Mouse (Mus musculus) hindbrain, embryonic 14.5 days (tissue): ENCODE data around the gene Fasn. TPM values are rescaled to one million over a fixed set of nuclear protein-coding genes. Genes with fewer than 3 reads are reported as not detected.

ENCODE experiments used
- ATAC-seq: fragments of 200-750 bp; cut with Nextera tagmentation; 2 replicates; pipeline ENCODE4 v1.8.0; 2017; ENCODE audit warnings: moderate number of reproducible peaks, mild to moderate bottlenecking, moderate TSS enrichment, moderate library complexity; ENCODE audit not compliant: low FRiP score
- DNase-seq: peaks from one replicate; pipeline ENCODE4 v3.0.0-alpha.2; 2015; ENCODE audit warnings: low spot score
- H3K27ac ChIP-seq: fragments of 300-500 bp; sonication (generic); 2 replicates; pipeline ENCODE4 v1.5.1; 2014; ENCODE audit warnings: mild to moderate bottlenecking, moderate library complexity
- H3K27me3 ChIP-seq: fragments of 300-500 bp; sonication (generic); 2 replicates; pipeline ENCODE4 v1.6.1; 2014; ENCODE audit warnings: mild to moderate bottlenecking, low read length, mixed read lengths; ENCODE audit not compliant: control insufficient read depth, insufficient read depth
- H3K36me3 ChIP-seq: fragments of 300-500 bp; sonication (generic); replicated peaks from 2 replicates; pipeline ENCODE4 v1.6.1; 2014; ENCODE audit not compliant: control insufficient read depth, insufficient read depth
- H3K4me1 ChIP-seq: fragments of 300-500 bp; sonication (generic); replicated peaks from 2 replicates; pipeline ENCODE4 v1.6.1; 2014; ENCODE audit warnings: antibody characterized with exemption, low read length, mixed read lengths; ENCODE audit not compliant: control insufficient read depth, insufficient read depth
- H3K4me2 ChIP-seq: fragments of 300-500 bp; sonication (generic); replicated peaks from 2 replicates; pipeline ENCODE4 v1.6.1; 2014; ENCODE audit warnings: mild to moderate bottlenecking, moderate library complexity
- H3K4me3 ChIP-seq: fragments of 300-500 bp; sonication (generic); replicated peaks from 2 replicates; pipeline ENCODE4 v1.5.1; 2014; ENCODE audit warnings: mild to moderate bottlenecking, low read length
- H3K9ac ChIP-seq: fragments of 300-500 bp; sonication (generic); 2 replicates; pipeline ENCODE4 v1.6.1; 2014
- H3K9me3 ChIP-seq: fragments of 300-500 bp; sonication (generic); 2 replicates; pipeline ENCODE4 v1.6.1; 2016; ENCODE audit warnings: low read length; ENCODE audit not compliant: control insufficient read depth
- WGBS: fragments of 180-500 bp; shearing (Covaris S2); extraction: QIAGEN DNeasy Blood & Tissue Kit; methylation state at CpG from one replicate; pipeline ENCODE4 v1.1.7; 2014; 5-methylcytosine and 5-hydroxymethylcytosine counted together
- polyA plus RNA-seq: library from polyadenylated mRNA; unstranded; fragments of >200 nt; fragmentation: Nextera tagmentation; extraction: Ambion mirVana; gene quantifications from 2 replicates; pipeline ENCODE4 v1.2.1, GENCODE M21; 2014

Gene Fasn
- polyA plus RNA-seq, 1 experiment from 2014 or later, result 119 TPM

- Histone ChIP-seq H3K9ac (no peak overlapping the region), H3K4me1 (0 out of 2 replicates have a peak, but pooled peaks cover 1% of the 10 kb centered on the region), H3K4me3 (no peak overlapping the region), H3K27me3 (no peaks in the 10 kb centered on the region), H3K36me3 (peaks cover 50% of the 10 kb centered on the region), H3K4me2 (no peak overlapping the region), H3K9me3 (no peaks in the 10 kb centered on the region), H3K27ac (no peak overlapping the region)
- ATAC-seq (no peak), DNase-seq (no peak)
- WGBS, result 76% methylated on average over 4 of the region's 4 CpGs
Observed at GRCm38 (mm10) chr11:120804769-120805168, 19.6 kb downstream of the Fasn start.

GRCm38 (mm10) chr11:120804274-120804673, 20.1 kb downstream of the Fasn start:
- Histone ChIP-seq H3K27me3 (no peaks in the 10 kb centered on the region), H3K36me3 (peaks cover 45% of the 10 kb centered on the region), H3K9me3 (no peaks in the 10 kb centered on the region), H3K9ac (no peak overlapping the region), H3K27ac (no peak overlapping the region), H3K4me2 (no peak overlapping the region), H3K4me3 (no peak overlapping the region), H3K4me1 (0 out of 2 replicates have a peak, but pooled peaks cover 5% of the 10 kb centered on the region)
- ATAC-seq, result no peak
- no peak for DNase-seq
- WGBS, result 81% methylated on average over 7 of the region's 7 CpGs

GRCm38 (mm10) chr11:120800061-120800904, 24.1 kb downstream of the Fasn start:
- H3K4me2 ChIP-seq, result 0 out of 2 replicates have a peak overlapping the region, but pooled peaks have one; percentile 22
- peaks cover 10% of the 10 kb centered on the region for H3K4me1 ChIP-seq
- WGBS, result 14% methylated on average over 10 of the region's 10 CpGs
- H3K4me3 ChIP-seq, result no peak overlapping the region
- DNase-seq (peak; percentile 91), ATAC-seq (peak; percentile 64)
- 0 out of 2 replicates have a peak overlapping the region, but pooled peaks have one; percentile 16 for H3K27ac ChIP-seq
- H3K36me3 ChIP-seq, result peaks cover 5% of the 10 kb centered on the region; the same call in 1 of the 2 replicates
- H3K9me3 ChIP-seq, result no peaks in the 10 kb centered on the region
- H3K9ac ChIP-seq, result 0 out of 2 replicates have a peak overlapping the region, but pooled peaks have one; percentile 32
- no peaks in the 10 kb centered on the region for H3K27me3 ChIP-seq

GRCm38 (mm10) chr11:120799316-120799890, 24.9 kb downstream of the Fasn start:
- no peak for DNase-seq
- Histone ChIP-seq H3K27me3 (no peaks in the 10 kb centered on the region), H3K4me1 (peaks cover 13% of the 10 kb centered on the region), H3K36me3 (peaks cover 1% of the 10 kb centered on the region; the same call in 1 of the 2 replicates), H3K9ac (no peak overlapping the region), H3K4me3 (no peak overlapping the region), H3K4me2 (no peak overlapping the region), H3K9me3 (no peaks in the 10 kb centered on the region), H3K27ac (0 out of 2 replicates have a peak overlapping the region, but pooled peaks have one; percentile 16)
- ATAC-seq, result no peak
- WGBS, result 75% methylated on average over 6 of the region's 6 CpGs

- H3K9ac ChIP-seq, result no peak overlapping the region
- no peak overlapping the region for H3K4me2 ChIP-seq
- no peak for DNase-seq
- H3K4me3 ChIP-seq, result no peak overlapping the region
- WGBS, result 89% methylated on average over 3 of the region's 3 CpGs
- peaks cover 13% of the 10 kb centered on the region for H3K4me1 ChIP-seq
- peaks cover 9% of the 10 kb centered on the region for H3K36me3 ChIP-seq
- ATAC-seq, result no peak
- H3K27ac ChIP-seq, result no peak overlapping the region
- H3K9me3 ChIP-seq, result no peaks in the 10 kb centered on the region
- H3K27me3 ChIP-seq, result no peaks in the 10 kb centered on the region
Observed at GRCm38 (mm10) chr11:120798244-120798643, 26.1 kb downstream of the Fasn start.

GRCm38 (mm10) chr11:120796614-120796946, 27.8 kb downstream of the Fasn start:
- Histone ChIP-seq H3K9ac (peak overlapping the region; percentile 91), H3K9me3 (no peaks in the 10 kb centered on the region), H3K27me3 (no peaks in the 10 kb centered on the region), H3K4me1 (peaks cover 13% of the 10 kb centered on the region), H3K27ac (peak overlapping the region; percentile 82), H3K4me2 (peak overlapping the region; percentile 99), H3K36me3 (peaks cover 26% of the 10 kb centered on the region), H3K4me3 (peak overlapping the region; percentile 80; the same call in 1 of the 2 replicates)
- DNase-seq (no peak), ATAC-seq (peak; percentile 5; the same call in 1 of the 2 replicates)
- WGBS, result 23% methylated on average over 8 of the region's 8 CpGs

- H3K27me3 ChIP-seq, result no peaks in the 10 kb centered on the region
- DNase-seq (peak; percentile 99), ATAC-seq (peak; percentile 89)
- peak within 1 kb of the TSS; percentile 82 for H3K27ac ChIP-seq
- peaks cover 32% of the 10 kb centered on the region for H3K36me3 ChIP-seq
- no peaks in the 10 kb centered on the region for H3K9me3 ChIP-seq
- peak within 1 kb of the TSS; percentile 99 for H3K4me2 ChIP-seq
- WGBS, result 3% methylated on average over 59 of the region's 59 CpGs
- peak within 1 kb of the TSS; percentile 80 for H3K4me3 ChIP-seq
- peak within 1 kb of the TSS; percentile 91 for H3K9ac ChIP-seq
- peaks cover 13% of the 10 kb centered on the region for H3K4me1 ChIP-seq
Observed at GRCm38 (mm10) chr11:120795756-120796613, 28.4 kb downstream of the Fasn start, which contains the start of gene Dus1l. Gene Dus1l, minus strand, starts transcription at chr11:120796403.

GRCm38 (mm10) chr11:120792652-120793051, 31.7 kb downstream of the Fasn start:
- Histone ChIP-seq H3K4me3 (no peak overlapping the region), H3K27me3 (no peaks in the 10 kb centered on the region), H3K9ac (no peak overlapping the region), H3K4me1 (peaks cover 8% of the 10 kb centered on the region), H3K4me2 (no peak overlapping the region), H3K27ac (no peak overlapping the region), H3K36me3 (peaks cover 63% of the 10 kb centered on the region), H3K9me3 (no peaks in the 10 kb centered on the region)
- ATAC-seq, result no peak
- 96% methylated on average over 9 of the region's 9 CpGs for WGBS
- DNase-seq, result no peak
